Mouse (Mus musculus): ENCODE results near the gene Gm26558.

Gm26558 gene

GRCm38 (mm10) chr2:70661715-70662495, at the start of gene Gm26558:
Gene Gm26558, minus strand, starts transcription at chr2:70662108.
- peak; percentile 33 for DNase-seq (ENCODE audit: low read depth)

DNA sequence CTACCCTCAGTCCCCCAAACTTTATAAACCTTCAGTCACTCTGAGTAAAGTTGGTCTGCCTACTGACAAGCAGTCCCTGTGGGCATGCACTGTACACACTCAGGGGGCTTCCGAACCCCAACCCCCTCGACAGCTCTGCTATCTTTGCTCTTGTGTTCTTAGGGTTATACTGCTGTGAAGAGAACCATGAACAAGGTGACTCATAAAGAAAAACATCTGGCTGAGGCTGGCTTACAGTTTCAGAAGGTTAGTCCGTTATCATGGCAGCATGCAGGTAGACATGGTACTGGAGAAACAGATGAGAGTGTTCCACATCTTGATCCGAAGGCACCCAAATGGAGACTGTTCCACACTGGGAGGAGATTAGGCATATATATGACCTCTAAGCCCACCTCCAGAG, 49.0 kb upstream of the Gm26558 start:
- no peak for DNase-seq (ENCODE audit: low read depth)

DNA sequence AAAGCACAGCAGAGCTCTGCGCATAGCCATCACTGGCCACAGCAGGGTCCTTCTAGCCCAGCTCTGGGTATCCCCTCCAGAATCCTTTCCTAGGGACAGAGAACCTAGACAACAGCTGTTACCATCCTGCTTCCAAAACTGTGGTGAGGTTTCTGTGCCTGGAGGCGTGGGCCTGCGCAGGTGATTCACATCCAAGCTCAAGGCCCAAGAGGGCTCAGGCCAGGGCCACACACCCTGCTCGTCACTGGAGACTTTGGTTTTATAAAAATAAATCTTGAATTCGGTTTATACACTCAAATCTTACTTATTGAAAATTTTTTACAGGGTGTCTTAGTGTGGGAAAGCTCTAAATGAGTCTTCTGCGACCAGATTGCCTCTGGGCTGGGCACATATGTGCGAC, 48.3 kb upstream of the Gm26558 start:
- DNase-seq (ENCODE audit: low read depth) = no peak

GRCm38 (mm10) chr2:70708986-70709730, 47.2 kb upstream of the Gm26558 start:
- no peak for DNase-seq (ENCODE audit: low read depth)

GRCm38 (mm10) chr2:70702403-70702802, 40.5 kb upstream of the Gm26558 start:
- DNase-seq (ENCODE audit: low read depth) = peak; percentile 49

DNA sequence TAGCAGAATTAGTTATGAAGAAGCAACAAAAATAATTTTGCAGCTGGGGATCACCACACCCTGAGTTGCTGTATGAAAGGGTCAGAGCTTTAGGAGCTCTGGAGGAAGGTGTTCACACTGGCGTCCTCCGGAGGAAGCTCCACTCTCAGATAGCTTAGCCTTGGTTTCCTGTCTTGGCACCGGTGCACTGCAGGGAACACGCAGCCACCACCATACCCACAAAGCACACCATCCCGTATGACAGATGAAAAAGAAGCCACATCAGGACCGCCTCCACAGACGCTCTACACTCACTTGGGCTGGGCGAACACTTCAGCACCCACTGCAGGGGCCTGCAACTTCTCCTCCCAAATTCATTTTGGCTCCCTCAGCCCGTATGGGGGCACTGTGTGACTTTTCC, 39.7 kb upstream of the Gm26558 start:
- DNase-seq (ENCODE audit: low read depth) = peak; percentile 70

DNA sequence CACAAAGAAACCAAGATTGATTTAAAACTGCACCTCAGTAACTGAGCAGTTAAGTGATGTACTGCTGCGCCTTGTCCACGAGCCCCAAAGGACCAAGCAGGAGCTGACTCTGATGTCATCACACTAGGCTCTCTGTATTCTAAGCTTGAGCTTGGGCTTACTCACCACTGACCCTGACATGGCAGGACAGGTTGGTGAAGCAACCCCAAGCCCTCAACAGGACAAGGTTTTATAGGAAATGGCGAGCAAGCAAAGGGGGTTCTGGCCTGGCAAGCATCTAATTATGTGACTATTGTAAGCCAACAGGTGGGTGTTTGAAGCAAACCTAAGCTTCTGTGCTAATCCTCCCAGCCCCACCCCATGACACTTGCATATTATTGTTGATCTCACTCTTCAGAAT, 38.9 kb upstream of the Gm26558 start:
- DNase-seq (ENCODE audit: low read depth) = peak; percentile 26

GRCm38 (mm10) chr2:70695712-70696111, 33.8 kb upstream of the Gm26558 start:
- no peak for DNase-seq (ENCODE audit: low read depth)

GRCm38 (mm10) chr2:70690195-70690594, 28.3 kb upstream of the Gm26558 start:
- no peak for DNase-seq (ENCODE audit: low read depth)

DNA sequence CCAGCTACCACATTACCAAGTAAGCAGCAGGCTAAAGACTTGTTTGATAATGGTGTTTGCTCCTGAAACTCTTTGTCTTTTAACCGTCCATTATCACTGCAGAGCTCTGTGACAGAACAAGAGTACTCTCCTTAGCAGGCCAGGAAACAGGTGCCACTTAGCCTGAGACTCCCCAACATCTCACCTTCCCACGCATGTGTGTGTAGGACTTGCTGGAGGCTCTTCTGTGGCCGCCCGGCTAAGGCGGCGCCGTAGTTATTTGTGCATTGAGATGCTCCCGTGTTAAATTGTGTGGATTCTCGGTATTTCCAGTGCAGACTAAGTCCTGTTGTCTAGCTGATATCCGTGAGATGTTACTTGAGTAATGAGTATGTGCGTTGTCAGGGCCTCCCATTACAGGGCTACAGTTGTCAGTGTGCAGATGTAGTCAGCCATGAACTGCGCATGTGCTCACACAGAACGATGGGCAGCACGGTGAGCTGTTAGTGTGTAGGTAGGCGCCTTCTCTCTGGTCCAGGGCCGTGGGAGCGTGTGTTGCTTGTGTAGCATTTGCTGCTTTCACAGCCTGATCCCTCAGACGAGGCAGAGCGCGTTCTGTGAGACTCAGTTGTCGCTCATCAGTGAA, 26.7 kb upstream of the Gm26558 start:
- DNase-seq (ENCODE audit: low read depth) = no peak

DNA sequence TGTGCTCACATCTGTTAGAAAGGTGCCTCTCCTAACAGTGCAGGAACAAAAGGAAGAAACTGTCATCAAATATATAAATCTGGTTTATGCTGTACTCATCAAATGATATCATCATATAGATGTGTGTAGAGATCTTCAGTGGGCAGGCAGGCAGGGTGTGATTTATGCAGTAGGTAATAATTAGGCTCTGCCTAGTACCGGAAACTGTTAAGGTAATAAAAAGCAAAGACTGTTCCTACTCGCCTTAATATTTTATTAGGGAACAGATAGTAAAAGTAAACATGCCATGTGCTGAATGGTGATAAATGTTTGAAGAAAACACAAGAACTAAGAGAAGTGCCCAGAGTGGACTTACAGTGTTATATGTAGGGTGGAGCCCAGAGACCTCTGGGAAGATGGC, 20.4 kb upstream of the Gm26558 start:
- no peak for DNase-seq (ENCODE audit: low read depth)

- peak; percentile 45 for DNase-seq (ENCODE audit: low read depth)
These were observed 11.7 kb upstream of the Gm26558 start for GRCm38 (mm10) chr2:70673445-70674126.

GRCm38 (mm10) chr2:70672476-70672875, 10.6 kb upstream of the Gm26558 start:
- DNase-seq (ENCODE audit: low read depth) = no peak

GRCm38 (mm10) chr2:70669896-70670295, 8.0 kb upstream of the Gm26558 start:
- no peak for DNase-seq (ENCODE audit: low read depth)

GRCm38 (mm10) chr2:70669241-70669640, 7.3 kb upstream of the Gm26558 start:
- DNase-seq (ENCODE audit: low read depth) = no peak

- DNase-seq (ENCODE audit: low read depth) = no peak
These were observed 5.1 kb upstream of the Gm26558 start for GRCm38 (mm10) chr2:70667016-70667415.

GRCm38 (mm10) chr2:70663764-70664163, 1.9 kb upstream of the Gm26558 start:
- DNase-seq (ENCODE audit: low read depth) = peak; percentile 68

- peak; percentile 96 for DNase-seq (ENCODE audit: low read depth)
These were observed 807 bp downstream of the Gm26558 start, which contains the start of gene Gorasp2 for GRCm38 (mm10) chr2:70660887-70661714. Gene Gorasp2, plus strand, starts transcription at chr2:70661576.

DNA sequence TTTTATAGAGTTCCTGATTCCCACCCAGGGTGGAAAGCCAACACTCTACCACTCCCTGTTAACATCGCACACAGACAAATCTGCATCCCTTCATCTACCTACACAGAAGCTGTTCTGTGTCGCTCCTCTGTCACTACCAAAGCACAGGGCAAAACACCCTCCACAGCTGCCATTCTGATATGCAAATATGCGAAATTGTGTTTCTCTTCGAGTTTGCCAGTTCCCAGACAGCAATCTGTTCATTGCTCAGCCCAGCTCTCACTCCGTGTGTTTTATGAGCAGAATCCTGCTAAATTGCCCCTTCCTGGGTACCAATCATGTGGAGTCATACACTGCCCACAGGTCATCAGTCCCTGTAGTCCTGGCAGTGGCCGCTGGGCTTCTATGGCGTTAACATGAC, 4.8 kb downstream of the Gm26558 start:
- no peak for DNase-seq (ENCODE audit: low read depth)

- no peak for DNase-seq (ENCODE audit: low read depth)
These were observed 10.1 kb downstream of the Gm26558 start for GRCm38 (mm10) chr2:70651820-70652219.

- no peak for DNase-seq (ENCODE audit: low read depth)
These were observed 12.4 kb downstream of the Gm26558 start for GRCm38 (mm10) chr2:70649471-70649870.
